Mouse (Mus musculus) forebrain, embryonic 11.5 days (tissue): Measurements from ENCODE around the gene Tnfaip3. TPM values are rescaled to one million over a fixed set of nuclear protein-coding genes. Genes with fewer than 3 reads are reported as not detected.

ENCODE experiments used
- ATAC-seq: fragments of 200-750 bp; cut with Nextera tagmentation; replicated peaks from 2 replicates; pipeline ENCODE4 v1.8.0; 2017; ENCODE audit warnings: moderate TSS enrichment; ENCODE audit not compliant: low FRiP score
- DNase-seq: peaks from one replicate; pipeline ENCODE4 v3.0.0-alpha.2; 2017; ENCODE audit warnings: low spot score
- H3K27ac ChIP-seq: fragments of 300-500 bp; sonication (generic); 2 replicates; pipeline ENCODE4 v1.5.1; 2014; ENCODE audit warnings: low read depth, low read length
- H3K27me3 ChIP-seq: fragments of 300-500 bp; sonication (generic); 2 replicates; pipeline ENCODE4 v1.6.1; 2014; ENCODE audit warnings: mild to moderate bottlenecking, low read length, mixed read lengths; ENCODE audit not compliant: control insufficient read depth, insufficient read depth
- H3K36me3 ChIP-seq: fragments of 300-500 bp; sonication (generic); 2 replicates; pipeline ENCODE4 v1.6.1; 2014; ENCODE audit warnings: mild to moderate bottlenecking, low read length, moderate library complexity, mixed read lengths; ENCODE audit not compliant: control insufficient read depth, insufficient read depth
- H3K4me1 ChIP-seq: fragments of 300-500 bp; sonication (generic); replicated peaks from 2 replicates; pipeline ENCODE4 v1.6.1; 2014; ENCODE audit warnings: low read length, mixed read lengths; ENCODE audit not compliant: control insufficient read depth, insufficient read depth
- H3K4me2 ChIP-seq: fragments of 300-500 bp; sonication (generic); 2 replicates; pipeline ENCODE4 v1.6.1; 2014; ENCODE audit warnings: low read depth, mild to moderate bottlenecking, low read length, moderate library complexity, mixed read lengths; ENCODE audit not compliant: severe bottlenecking
- H3K4me3 ChIP-seq: fragments of 300-500 bp; sonication (generic); 2 replicates; pipeline ENCODE4 v1.5.1; 2014; ENCODE audit warnings: low read depth, low read length
- H3K9ac ChIP-seq: fragments of 300-500 bp; sonication (generic); 2 replicates; pipeline ENCODE4 v1.6.1; 2014; ENCODE audit warnings: low read length
- H3K9me3 ChIP-seq: fragments of 300-500 bp; sonication (generic); 2 replicates; pipeline ENCODE4 v1.6.1; 2016; ENCODE audit warnings: low read length, mixed read lengths; ENCODE audit not compliant: control insufficient read depth
- WGBS: fragments of 180-500 bp; shearing (Covaris S2); extraction: QIAGEN DNeasy Blood & Tissue Kit; methylation state at CpG from one replicate; pipeline ENCODE4 v1.1.7; 2014; 5-methylcytosine and 5-hydroxymethylcytosine counted together
- polyA plus RNA-seq: library from polyadenylated mRNA; unstranded; fragments of >200 nt; fragmentation: Nextera tagmentation; extraction: Ambion mirVana; gene quantifications from 2 replicates; pipeline ENCODE4 v1.2.1, GENCODE M21; 2014

Gene Tnfaip3
- polyA plus RNA-seq, 1 experiment from 2014 or later: 1.2 TPM

- no peaks in the 10 kb centered on the region for H3K36me3 ChIP-seq
- ATAC-seq: no peak
- H3K4me1 ChIP-seq: no peaks in the 10 kb centered on the region
- H3K4me3 ChIP-seq: no peak overlapping the region
- no peaks in the 10 kb centered on the region for H3K9me3 ChIP-seq
- 88% methylated on average over 5 of the region's 5 CpGs for WGBS
- H3K4me2 ChIP-seq: no peak overlapping the region
- no peak for DNase-seq
- no peak overlapping the region for H3K27ac ChIP-seq
- H3K27me3 ChIP-seq: no peaks in the 10 kb centered on the region
- H3K9ac ChIP-seq: no peak overlapping the region
Observed at GRCm38 (mm10) chr10:19024353-19024752, 8.9 kb upstream of the Tnfaip3 start.

GRCm38 (mm10) chr10:19023622-19024326 lies 8.3 kb upstream of the Tnfaip3 start:
- Histone ChIP-seq H3K4me3 (no peak overlapping the region), H3K4me1 (no peaks in the 10 kb centered on the region), H3K9ac (no peak overlapping the region), H3K27me3 (no peaks in the 10 kb centered on the region), H3K9me3 (no peaks in the 10 kb centered on the region), H3K36me3 (no peaks in the 10 kb centered on the region), H3K27ac (no peak overlapping the region), H3K4me2 (no peak overlapping the region)
- ATAC-seq (no peak), DNase-seq (no peak)
- WGBS: 84% methylated on average over 5 of the region's 5 CpGs

GRCm38 (mm10) chr10:19022272-19022671 lies 6.8 kb upstream of the Tnfaip3 start:
- no peak overlapping the region for H3K9ac ChIP-seq
- H3K4me3 ChIP-seq: no peak overlapping the region
- 92% methylated on average over 1 of the region's 1 CpGs for WGBS
- DNase-seq (no peak), ATAC-seq (no peak)
- H3K27ac ChIP-seq: no peak overlapping the region
- H3K36me3 ChIP-seq: no peaks in the 10 kb centered on the region
- H3K4me2 ChIP-seq: no peak overlapping the region
- H3K27me3 ChIP-seq: no peaks in the 10 kb centered on the region
- H3K9me3 ChIP-seq: no peaks in the 10 kb centered on the region
- H3K4me1 ChIP-seq: no peaks in the 10 kb centered on the region

DNA sequence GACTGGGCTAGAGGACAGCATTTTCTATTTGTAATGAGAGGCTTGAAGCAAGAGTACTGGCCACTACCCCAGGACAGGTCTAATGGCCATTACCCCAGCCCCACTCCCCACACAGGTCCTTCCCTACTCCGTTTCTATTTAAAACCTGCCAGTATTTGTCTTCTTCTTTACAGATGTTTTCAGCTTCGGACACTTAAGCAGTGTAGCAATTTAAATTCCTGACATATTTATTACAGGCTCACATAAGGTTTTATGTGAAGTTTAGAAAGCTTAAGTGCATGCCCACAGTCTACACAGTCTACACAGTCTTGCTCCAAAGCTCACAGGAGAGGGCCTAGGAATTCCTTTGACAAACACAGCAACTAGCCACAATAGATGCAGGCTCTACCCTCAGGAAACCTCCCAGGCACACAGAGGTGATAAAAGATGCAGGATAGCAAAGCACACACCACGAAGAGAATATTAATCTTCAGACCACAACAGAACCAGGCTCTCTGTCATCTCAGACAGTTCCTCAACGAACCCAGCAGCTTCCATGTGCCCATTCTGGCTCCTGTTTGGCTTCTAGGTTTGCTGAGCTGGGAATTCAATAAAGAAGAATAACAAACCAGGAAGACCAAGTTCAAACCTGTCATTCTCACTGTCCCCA lies 1.5 kb upstream of the Tnfaip3 start:
- H3K4me1 ChIP-seq: peaks cover 2% of the 10 kb centered on the region; the same call in 1 of the 2 replicates
- no peaks in the 10 kb centered on the region for H3K36me3 ChIP-seq
- no peak overlapping the region for H3K4me3 ChIP-seq
- 74% methylated on average over 4 of the region's 4 CpGs for WGBS
- no peaks in the 10 kb centered on the region for H3K9me3 ChIP-seq
- H3K4me2 ChIP-seq: no peak overlapping the region
- DNase-seq (no peak), ATAC-seq (no peak)
- H3K9ac ChIP-seq: no peak overlapping the region
- no peaks in the 10 kb centered on the region for H3K27me3 ChIP-seq
- H3K27ac ChIP-seq: no peak overlapping the region

- Histone ChIP-seq H3K4me3 (peak overlapping the region; percentile 69), H3K4me1 (peaks cover 2% of the 10 kb centered on the region; the same call in 1 of the 2 replicates), H3K9me3 (no peaks in the 10 kb centered on the region), H3K27me3 (no peaks in the 10 kb centered on the region), H3K9ac (peak overlapping the region; percentile 76), H3K36me3 (no peaks in the 10 kb centered on the region), H3K27ac (no peak overlapping the region), H3K4me2 (peak overlapping the region; percentile 92)
- WGBS: under 1% methylated on average over 43 of the region's 43 CpGs
- ATAC-seq: no peak; the same call in none of the 2 replicates
- peak; percentile 64 for DNase-seq
Observed at GRCm38 (mm10) chr10:19014381-19015256, 838 bp downstream of the Tnfaip3 start.

GRCm38 (mm10) chr10:19013351-19013750 lies 2.1 kb downstream of the Tnfaip3 start:
- 90% methylated on average over 3 of the region's 3 CpGs for WGBS

GRCm38 (mm10) chr10:19012616-19013015 lies 2.8 kb downstream of the Tnfaip3 start:
- 87% methylated on average over 3 of the region's 3 CpGs for WGBS
- H3K36me3 ChIP-seq: no peaks in the 10 kb centered on the region
- H3K9ac ChIP-seq: no peak overlapping the region
- ATAC-seq (no peak), DNase-seq (no peak)
- no peaks in the 10 kb centered on the region for H3K9me3 ChIP-seq
- H3K4me2 ChIP-seq: no peak overlapping the region
- peaks cover 2% of the 10 kb centered on the region; the same call in 1 of the 2 replicates for H3K4me1 ChIP-seq
- no peaks in the 10 kb centered on the region for H3K27me3 ChIP-seq
- no peak overlapping the region for H3K27ac ChIP-seq
- no peak overlapping the region for H3K4me3 ChIP-seq

More at GRCm38 (mm10) chr10:19013351-19013750, 2.1 kb downstream of the Tnfaip3 start:
- ATAC-seq (no peak), DNase-seq (no peak)
- Histone ChIP-seq H3K27me3 (no peaks in the 10 kb centered on the region), H3K4me2 (no peak overlapping the region), H3K9ac (no peak overlapping the region), H3K9me3 (no peaks in the 10 kb centered on the region), H3K4me1 (peaks cover 2% of the 10 kb centered on the region; the same call in 1 of the 2 replicates), H3K36me3 (no peaks in the 10 kb centered on the region), H3K27ac (no peak overlapping the region), H3K4me3 (no peak overlapping the region)

- Histone ChIP-seq H3K27me3 (no peaks in the 10 kb centered on the region), H3K4me3 (no peak overlapping the region), H3K4me2 (no peak overlapping the region), H3K9me3 (no peaks in the 10 kb centered on the region), H3K4me1 (peaks cover 2% of the 10 kb centered on the region; the same call in 1 of the 2 replicates), H3K27ac (no peak overlapping the region), H3K36me3 (no peaks in the 10 kb centered on the region; the same call in 1 of the 2 replicates), H3K9ac (no peak overlapping the region)
- ATAC-seq (no peak), DNase-seq (no peak)
- 86% methylated on average over 7 of the region's 7 CpGs for WGBS
Observed at GRCm38 (mm10) chr10:19011832-19012440, 3.5 kb downstream of the Tnfaip3 start.
